Mouse (Mus musculus) leukemia stem cell, adult 10-12 weeks (primary cell): ENCODE measurements around the gene Olfr1109. TPM values are rescaled to one million over a fixed set of nuclear protein-coding genes. Genes with fewer than 3 reads are reported as not detected.

ENCODE experiments used
- polyA plus RNA-seq: library from polyadenylated mRNA; stranded (reverse); fragments of >175 nt; gene quantifications from 2 replicates; pipeline ENCODE4 v1.2.3, GENCODE M21; 2012; ENCODE audit warnings: low replicate concordance

The Olfr1109 gene
- not detected in 2 replicates for polyA plus RNA-seq

GRCm38 (mm10) chr2:87095908-87096307 is at the start of gene Olfr1109:
Olfr1109 (minus strand) TSS chr2:87096008.

GRCm38 (mm10) chr2:87140200-87140599 is 44.4 kb upstream of the Olfr1109 start, which contains the start of gene Olfr1110:
Olfr1110 (minus strand) TSS chr2:87140300.

GRCm38 (mm10) chr2:87114467-87114866 is 18.7 kb upstream of the Olfr1109 start, which contains the start of gene Olfr259:
Olfr259 (minus strand) TSS chr2:87114567.

GRCm38 (mm10) chr2:87075717-87076116 is 20.1 kb downstream of the Olfr1109 start, which contains the start of gene Olfr1107:
Olfr1107 (minus strand) TSS chr2:87075817.

GRCm38 (mm10) chr2:87052173-87052572 is 43.6 kb downstream of the Olfr1109 start, which contains the start of gene Olfr1106:
Olfr1106 (minus strand) TSS chr2:87052273.

Other genes starting within 250 kb of the Olfr1109 start
- not detected in 2 replicates for gene Olfr1095, start 244.3 kb downstream of the Olfr1109 start, polyA plus RNA-seq
- not detected in 2 replicates for gene Gm13723, start 221.2 kb downstream of the Olfr1109 start, polyA plus RNA-seq
- gene Olfr1097, start 203.8 kb downstream of the Olfr1109 start, polyA plus RNA-seq = not detected in 2 replicates
- gene Olfr1098, start 171.5 kb downstream of the Olfr1109 start, polyA plus RNA-seq = not detected in 2 replicates
- gene Olfr1099, start 135.3 kb downstream of the Olfr1109 start, polyA plus RNA-seq = not detected in 2 replicates
- gene Olfr1100, start 116.1 kb downstream of the Olfr1109 start, polyA plus RNA-seq = not detected in 2 replicates
- not detected in 2 replicates for gene Olfr1101, start 104.8 kb downstream of the Olfr1109 start, polyA plus RNA-seq
- not detected in 2 replicates for gene Olfr1102, start 97.6 kb downstream of the Olfr1109 start, polyA plus RNA-seq
- not detected in 2 replicates for gene Olfr1104, start 68.9 kb downstream of the Olfr1109 start, polyA plus RNA-seq
- not detected in 2 replicates for gene Olfr1105, start 59.5 kb downstream of the Olfr1109 start, polyA plus RNA-seq
- gene Olfr1106, start 43.7 kb downstream of the Olfr1109 start, polyA plus RNA-seq = not detected in 2 replicates
- not detected in 2 replicates for gene Olfr1107, start 20.2 kb downstream of the Olfr1109 start, polyA plus RNA-seq
- not detected in 2 replicates for gene Olfr259, start 18.6 kb upstream of the Olfr1109 start, polyA plus RNA-seq
- 0.09 TPM in 1 of 2 replicates, not detected in the other for gene Olfr1110, start 44.3 kb upstream of the Olfr1109 start, polyA plus RNA-seq
- not detected in 2 replicates for gene Olfr1111, start 56.6 kb upstream of the Olfr1109 start, polyA plus RNA-seq
- not detected in 2 replicates for gene Olfr1112, start 91.8 kb upstream of the Olfr1109 start, polyA plus RNA-seq
- not detected in 2 replicates for gene Olfr1113, start 113.0 kb upstream of the Olfr1109 start, polyA plus RNA-seq
- gene Olfr1115, start 152.0 kb upstream of the Olfr1109 start, polyA plus RNA-seq = not detected in 2 replicates
- 0.02 TPM in 1 of 2 replicates, not detected in the other for gene Olfr1116, start 171.5 kb upstream of the Olfr1109 start, polyA plus RNA-seq
- gene Olfr1118, start 211.6 kb upstream of the Olfr1109 start, polyA plus RNA-seq = 0.03 TPM in 1 of 2 replicates, not detected in the other